Mouse (Mus musculus) megakaryocyte, embryonic 14.5 days (primary cell): ENCODE results near the gene Olfr1275. TPM values are rescaled to one million over a fixed set of nuclear protein-coding genes. Genes with fewer than 3 reads are reported as not detected.

Experiments used
- H3K27me3 ChIP-seq: replicated peaks from 2 replicates; pipeline ENCODE3; 2012; ENCODE audit warnings: inconsistent platforms
- H3K36me3 ChIP-seq: replicated peaks from 2 replicates; pipeline ENCODE3; 2012; ENCODE audit warnings: low read length, inconsistent platforms, mixed read lengths
- H3K4me1 ChIP-seq: 2 replicates; pipeline ENCODE4 v1.6.1; 2012; ENCODE audit warnings: inconsistent platforms
- H3K4me3 ChIP-seq: replicated peaks from 2 replicates; pipeline ENCODE3; 2012; ENCODE audit warnings: moderate library complexity, mild to moderate bottlenecking, inconsistent platforms
- H3K9me3 ChIP-seq: 2 replicates; pipeline ENCODE4 v1.6.1; 2012; ENCODE audit warnings: inconsistent platforms
- FLI1 ChIP-seq: IDR thresholded peaks from 2 replicates; pipeline ENCODE4 v1.6.1; 2012; ENCODE audit warnings: low read length, inconsistent platforms, mixed read lengths
- GATA1 ChIP-seq: IDR thresholded peaks from 3 replicates; pipeline ENCODE4 v1.6.1; 2012; ENCODE audit warnings: mixed read lengths, low read length, inconsistent platforms, borderline replicate concordance
- polyA plus RNA-seq: library from polyadenylated mRNA; stranded (reverse); fragments of >175 nt; gene quantifications from 2 replicates; pipeline ENCODE4 v1.2.3, GENCODE M21; 2012; ENCODE audit warnings: low replicate concordance; ENCODE audit not compliant: insufficient read depth

Olfr1275 gene
- not detected in 2 replicates for polyA plus RNA-seq

- H3K36me3 ChIP-seq, result no peaks in the 10 kb centered on the region
- no peak for TF ChIP-seq FLI1
- no peak for TF ChIP-seq GATA1
These were observed at the start of gene Olfr1275 for GRCm38 (mm10) chr2:111235186-111235585. Olfr1275 (minus strand) TSS chr2:111235286.

GRCm38 (mm10) chr2:111274006-111274405 is 38.9 kb upstream of the Olfr1275 start, which contains the start of gene Olfr1277:
Olfr1277 (minus strand) TSS chr2:111274106.
- Histone ChIP-seq H3K4me3 (no peak within 1 kb of the TSS), H3K36me3 (no peaks in the 10 kb centered on the region), H3K9me3 (no peaks in the 10 kb centered on the region), H3K27me3 (no peaks in the 10 kb centered on the region), H3K4me1 (no peaks in the 10 kb centered on the region)
- TF ChIP-seq GATA1, result no peak
- no peak for TF ChIP-seq FLI1

More at GRCm38 (mm10) chr2:111235186-111235585, at the start of gene Olfr1275:
- Histone ChIP-seq H3K9me3 (no peaks in the 10 kb centered on the region; the same call in 1 of the 2 replicates), H3K27me3 (no peaks in the 10 kb centered on the region), H3K4me3 (no peak within 1 kb of the TSS), H3K4me1 (no peaks in the 10 kb centered on the region)

DNA sequence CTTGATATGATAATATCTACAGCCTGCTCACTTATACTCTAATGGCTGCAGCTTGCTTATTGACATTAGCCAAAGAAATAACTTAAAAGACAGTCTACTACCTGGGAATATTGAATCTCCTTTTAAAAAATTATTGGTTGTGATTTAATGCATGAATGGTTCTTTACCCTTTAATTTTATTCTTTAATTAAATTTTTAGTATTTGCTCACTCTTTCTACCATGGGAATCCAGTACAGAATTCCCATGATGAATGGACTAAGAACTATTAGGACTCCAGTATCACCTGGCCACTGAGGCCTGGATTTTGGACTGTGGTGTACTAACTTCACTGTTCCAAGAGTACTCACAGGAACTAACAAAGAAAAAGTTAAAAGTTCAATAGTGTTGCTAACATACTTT is 19.1 kb upstream of the Olfr1275 start, which contains the start of gene Olfr1276:
Gene Olfr1276, plus strand, starts transcription at position 301 of the 400 bp plus-strand sequence.
- TF ChIP-seq GATA1, result no peak
- TF ChIP-seq FLI1, result no peak
- no peak within 1 kb of the TSS for H3K4me3 ChIP-seq
- no peaks in the 10 kb centered on the region for H3K27me3 ChIP-seq
- H3K4me1 ChIP-seq, result no peaks in the 10 kb centered on the region
- no peaks in the 10 kb centered on the region for H3K9me3 ChIP-seq
- H3K36me3 ChIP-seq, result no peaks in the 10 kb centered on the region

DNA sequence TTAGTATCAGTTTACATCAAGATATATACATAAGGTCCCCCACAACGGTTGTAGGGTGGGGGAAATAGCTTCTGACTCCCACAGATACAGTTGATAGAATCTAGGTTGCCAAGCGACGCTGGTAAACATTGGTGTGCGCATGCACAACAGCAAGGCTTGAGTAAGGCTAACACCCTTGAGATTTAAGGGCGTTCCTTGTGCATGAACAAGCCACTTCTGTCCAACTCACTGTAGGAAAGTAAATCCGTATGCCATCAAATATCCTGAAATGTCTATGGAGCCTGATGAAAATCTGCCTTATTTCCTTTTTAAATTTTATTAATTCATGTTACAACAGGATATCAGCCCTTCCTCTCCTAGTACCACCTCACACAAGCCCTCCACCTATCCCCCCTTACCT is 5.6 kb downstream of the Olfr1275 start, which contains the start of gene 4930430A15Rik:
Gene 4930430A15Rik, minus strand, starts transcription at position 101 of the 400 bp plus-strand sequence.
- Histone ChIP-seq H3K4me3 (no peak within 1 kb of the TSS), H3K36me3 (no peaks in the 10 kb centered on the region), H3K4me1 (no peaks in the 10 kb centered on the region), H3K9me3 (peaks cover 7% of the 10 kb centered on the region; the same call in 1 of the 2 replicates), H3K27me3 (no peaks in the 10 kb centered on the region)
- TF ChIP-seq FLI1 (no peak), GATA1 (no peak)

GRCm38 (mm10) chr2:111182068-111182467 is 53.0 kb downstream of the Olfr1275 start:
- H3K4me3 ChIP-seq, result no peak overlapping the region
- H3K36me3 ChIP-seq, result no peaks in the 10 kb centered on the region
- peaks cover 6% of the 10 kb centered on the region for H3K9me3 ChIP-seq
- TF ChIP-seq GATA1, result no peak
- TF ChIP-seq FLI1, result no peak
- no peaks in the 10 kb centered on the region for H3K27me3 ChIP-seq
- no peaks in the 10 kb centered on the region for H3K4me1 ChIP-seq

Other genes with a start within 250 kb of the Olfr1275 start
- gene Gm13941, start 129.3 kb downstream of the Olfr1275 start, polyA plus RNA-seq, result not detected in 2 replicates
- not detected in 2 replicates for gene Gm15130, start 82.3 kb downstream of the Olfr1275 start, polyA plus RNA-seq
- not detected in 2 replicates for gene 4930430A15Rik, start 5.7 kb downstream of the Olfr1275 start, polyA plus RNA-seq
- gene Olfr1276, start 19.2 kb upstream of the Olfr1275 start, polyA plus RNA-seq, result 1.2 TPM in 1 of 2 replicates, not detected in the other
- gene Olfr1277, start 38.8 kb upstream of the Olfr1275 start, polyA plus RNA-seq, result not detected in 2 replicates
- gene Olfr1278, start 54.9 kb upstream of the Olfr1275 start, polyA plus RNA-seq, result not detected in 2 replicates
- gene Olfr1279, start 65.3 kb upstream of the Olfr1275 start, polyA plus RNA-seq, result not detected in 2 replicates
- not detected in 2 replicates for gene Olfr1280, start 78.7 kb upstream of the Olfr1275 start, polyA plus RNA-seq
- gene Olfr1281, start 91.2 kb upstream of the Olfr1275 start, polyA plus RNA-seq, result not detected in 2 replicates
- not detected in 2 replicates for gene Olfr1282, start 100.8 kb upstream of the Olfr1275 start, polyA plus RNA-seq
- not detected in 2 replicates for gene Olfr1283, start 131.5 kb upstream of the Olfr1275 start, polyA plus RNA-seq
- not detected in 2 replicates for gene Olfr1284, start 140.2 kb upstream of the Olfr1275 start, polyA plus RNA-seq
- not detected in 2 replicates for gene Olfr1286, start 187.8 kb upstream of the Olfr1275 start, polyA plus RNA-seq
- gene Olfr1287, start 213.9 kb upstream of the Olfr1275 start, polyA plus RNA-seq, result not detected in 2 replicates
- not detected in 2 replicates for gene Olfr1288, start 238.8 kb upstream of the Olfr1275 start, polyA plus RNA-seq
- not detected in 2 replicates for gene Olfr1289, start 245.5 kb upstream of the Olfr1275 start, polyA plus RNA-seq